Mouse (Mus musculus) forebrain, embryonic 16.5 days (tissue): Measurements from ENCODE around the gene Ccdc162. TPM values are rescaled to one million over a fixed set of nuclear protein-coding genes. Genes with fewer than 3 reads are reported as not detected.
A peak's percentile ranks its signal among the peaks of the same experiment; 100 is the strongest.

Experiments used
- ATAC-seq: fragments of 200-750 bp; cut with Nextera tagmentation; 2 replicates; pipeline ENCODE4 v1.8.0; 2017; ENCODE audit warnings: mild to moderate bottlenecking, moderate library complexity
- H3K27ac ChIP-seq: fragments of 300-500 bp; sonication (generic); 2 replicates; pipeline ENCODE4 v1.5.1; 2014; ENCODE audit warnings: low read length, control low read depth
- H3K27me3 ChIP-seq: fragments of 300-500 bp; sonication (generic); replicated peaks from 2 replicates; pipeline ENCODE4 v1.6.1; 2014; ENCODE audit warnings: low read length; ENCODE audit not compliant: control insufficient read depth, insufficient read depth
- H3K36me3 ChIP-seq: fragments of 300-500 bp; sonication (generic); 2 replicates; pipeline ENCODE4 v1.6.1; 2014; ENCODE audit not compliant: control insufficient read depth, insufficient read depth
- H3K4me1 ChIP-seq: fragments of 300-500 bp; sonication (generic); replicated peaks from 2 replicates; pipeline ENCODE4 v1.6.1; 2014; ENCODE audit warnings: low read length; ENCODE audit not compliant: control insufficient read depth, insufficient read depth
- H3K4me2 ChIP-seq: fragments of 300-500 bp; sonication (generic); 2 replicates; pipeline ENCODE4 v1.6.1; 2014; ENCODE audit warnings: mild to moderate bottlenecking, low read length, control low read depth
- H3K4me3 ChIP-seq: fragments of 300-500 bp; sonication (generic); replicated peaks from 2 replicates; pipeline ENCODE4 v1.5.1; 2014; ENCODE audit warnings: mild to moderate bottlenecking, low read length, control low read depth
- H3K9ac ChIP-seq: fragments of 300-500 bp; sonication (generic); replicated peaks from 2 replicates; pipeline ENCODE4 v1.6.1; 2014; ENCODE audit warnings: low read depth, low read length, control low read depth
- H3K9me3 ChIP-seq: fragments of 300-500 bp; sonication (generic); 2 replicates; pipeline ENCODE4 v1.6.1; 2016; ENCODE audit warnings: low read length; ENCODE audit not compliant: control insufficient read depth
- WGBS: fragments of 180-500 bp; shearing (Covaris S2); extraction: QIAGEN DNeasy Blood & Tissue Kit; methylation state at CpG from one replicate; pipeline ENCODE4 v1.1.7; 2014; 5-methylcytosine and 5-hydroxymethylcytosine counted together
- polyA plus RNA-seq: library from polyadenylated mRNA; unstranded; fragments of >200 nt; fragmentation: Nextera tagmentation; extraction: Ambion mirVana; gene quantifications from 2 replicates; pipeline ENCODE4 v1.2.1, GENCODE M21; 2015

Gene Ccdc162
- polyA plus RNA-seq, 1 experiment from 2014 or later: 0.44 TPM

GRCm38 (mm10) chr10:41711467-41711866 is 5.0 kb downstream of the Ccdc162 start:
- no peak overlapping the region for H3K9ac ChIP-seq
- H3K4me1 ChIP-seq: peaks cover 6% of the 10 kb centered on the region; the same call in 1 of the 2 replicates
- WGBS: 57% methylated on average over 7 of the region's 7 CpGs
- H3K4me3 ChIP-seq: no peak overlapping the region
- H3K4me2 ChIP-seq: no peak overlapping the region
- no peaks in the 10 kb centered on the region for H3K36me3 ChIP-seq
- H3K27me3 ChIP-seq: no peaks in the 10 kb centered on the region
- no peak for ATAC-seq
- H3K27ac ChIP-seq: no peak overlapping the region
- no peaks in the 10 kb centered on the region for H3K9me3 ChIP-seq

GRCm38 (mm10) chr10:41710773-41711172 is 5.7 kb downstream of the Ccdc162 start:
- 70% methylated on average over 8 of the region's 8 CpGs for WGBS
- H3K4me2 ChIP-seq: no peak overlapping the region
- H3K4me1 ChIP-seq: no peaks in the 10 kb centered on the region
- no peaks in the 10 kb centered on the region for H3K27me3 ChIP-seq
- no peak overlapping the region for H3K9ac ChIP-seq
- no peaks in the 10 kb centered on the region for H3K9me3 ChIP-seq
- no peak for ATAC-seq
- no peaks in the 10 kb centered on the region for H3K36me3 ChIP-seq
- no peak overlapping the region for H3K4me3 ChIP-seq
- H3K27ac ChIP-seq: no peak overlapping the region

- no peak for ATAC-seq
- no peak overlapping the region for H3K9ac ChIP-seq
- H3K27ac ChIP-seq: no peak overlapping the region
- no peak overlapping the region for H3K4me3 ChIP-seq
- 93% methylated on average over 8 of the region's 8 CpGs for WGBS
- H3K36me3 ChIP-seq: no peaks in the 10 kb centered on the region
- H3K27me3 ChIP-seq: no peaks in the 10 kb centered on the region
- no peaks in the 10 kb centered on the region for H3K4me1 ChIP-seq
- no peak overlapping the region for H3K4me2 ChIP-seq
- H3K9me3 ChIP-seq: no peaks in the 10 kb centered on the region
These were observed 7.1 kb downstream of the Ccdc162 start for GRCm38 (mm10) chr10:41709341-41709740.

GRCm38 (mm10) chr10:41699669-41700068 is 16.8 kb downstream of the Ccdc162 start:
- Histone ChIP-seq H3K4me1 (no peaks in the 10 kb centered on the region), H3K9me3 (no peaks in the 10 kb centered on the region), H3K4me2 (no peak overlapping the region), H3K36me3 (no peaks in the 10 kb centered on the region), H3K4me3 (no peak overlapping the region), H3K27ac (no peak overlapping the region), H3K9ac (no peak overlapping the region), H3K27me3 (no peaks in the 10 kb centered on the region)
- ATAC-seq: no peak
- WGBS: 87% methylated on average over 5 of the region's 5 CpGs

- Histone ChIP-seq H3K4me3 (no peak overlapping the region), H3K4me1 (no peaks in the 10 kb centered on the region), H3K9ac (no peak overlapping the region), H3K4me2 (no peak overlapping the region), H3K9me3 (no peaks in the 10 kb centered on the region), H3K27ac (no peak overlapping the region), H3K27me3 (no peaks in the 10 kb centered on the region), H3K36me3 (no peaks in the 10 kb centered on the region)
- WGBS: 81% methylated on average over 11 of the region's 11 CpGs
- no peak for ATAC-seq
These were observed 19.4 kb downstream of the Ccdc162 start for GRCm38 (mm10) chr10:41697040-41697439.

- Histone ChIP-seq H3K9ac (no peak overlapping the region), H3K27ac (no peak overlapping the region), H3K4me3 (no peak overlapping the region), H3K4me2 (no peak overlapping the region), H3K9me3 (no peaks in the 10 kb centered on the region), H3K36me3 (no peaks in the 10 kb centered on the region), H3K4me1 (peaks cover 4% of the 10 kb centered on the region; the same call in 1 of the 2 replicates), H3K27me3 (0 out of 2 replicates have a peak, but pooled peaks cover 5% of the 10 kb centered on the region)
- no peak for ATAC-seq
- 68% methylated on average over 4 of the region's 4 CpGs for WGBS
These were observed 25.5 kb downstream of the Ccdc162 start for GRCm38 (mm10) chr10:41690978-41691377.

- no peaks in the 10 kb centered on the region for H3K9me3 ChIP-seq
- 20% methylated on average over 24 of the region's 24 CpGs for WGBS
- H3K36me3 ChIP-seq: no peaks in the 10 kb centered on the region
- 0 out of 2 replicates have a peak, but pooled peaks cover 7% of the 10 kb centered on the region for H3K27me3 ChIP-seq
- peak overlapping the region; percentile 59 for H3K9ac ChIP-seq
- H3K4me1 ChIP-seq: peaks cover 4% of the 10 kb centered on the region; the same call in 1 of the 2 replicates
- peak overlapping the region; percentile 47 for H3K4me3 ChIP-seq
- no peak overlapping the region for H3K27ac ChIP-seq
- peak; percentile 58 for ATAC-seq
- peak overlapping the region; percentile 90 for H3K4me2 ChIP-seq
These were observed 26.2 kb downstream of the Ccdc162 start for GRCm38 (mm10) chr10:41689941-41690887.

GRCm38 (mm10) chr10:41684548-41684996 is 31.9 kb downstream of the Ccdc162 start:
- no peak overlapping the region for H3K27ac ChIP-seq
- H3K9ac ChIP-seq: no peak overlapping the region
- 7% methylated on average over 21 of the region's 21 CpGs for WGBS
- no peaks in the 10 kb centered on the region for H3K36me3 ChIP-seq
- H3K4me2 ChIP-seq: no peak overlapping the region
- H3K4me1 ChIP-seq: peaks cover 2% of the 10 kb centered on the region; the same call in 1 of the 2 replicates
- ATAC-seq: no peak
- no peaks in the 10 kb centered on the region for H3K9me3 ChIP-seq
- H3K27me3 ChIP-seq: peaks cover 6% of the 10 kb centered on the region; the same call in 1 of the 2 replicates
- no peak overlapping the region for H3K4me3 ChIP-seq

GRCm38 (mm10) chr10:41682546-41683393 is 33.7 kb downstream of the Ccdc162 start:
- H3K27me3 ChIP-seq: peaks cover 6% of the 10 kb centered on the region; the same call in 1 of the 2 replicates
- WGBS: 42% methylated on average over 16 of the region's 16 CpGs

More at GRCm38 (mm10) chr10:41682546-41683393, 33.7 kb downstream of the Ccdc162 start:
- peak; percentile 62 for ATAC-seq
- Histone ChIP-seq H3K9me3 (no peaks in the 10 kb centered on the region), H3K4me2 (no peak overlapping the region), H3K27ac (no peak overlapping the region), H3K4me1 (peaks cover 12% of the 10 kb centered on the region), H3K4me3 (no peak overlapping the region), H3K9ac (no peak overlapping the region), H3K36me3 (no peaks in the 10 kb centered on the region)
